Mouse (Mus musculus): Measurements from ENCODE around the gene Osbpl5.
A peak's percentile ranks its signal among the peaks of the same experiment; 100 is the strongest.

- peak; percentile 100 for TF ChIP-seq CTCF (IDR thresholded peaks at IDR 0.05)
- TF ChIP-seq EP300 (IDR thresholded peaks at IDR 0.05): no peak
Observed at GRCm38 (mm10) chr7:143706697-143707438, 49.9 kb downstream of the Osbpl5 start.

All from lung, postnatal 0 days (tissue).